Mouse (Mus musculus) forebrain, embryonic 13.5 days (tissue): ENCODE results near the gene Gm21973. TPM values are rescaled to one million over a fixed set of nuclear protein-coding genes. Genes with fewer than 3 reads are reported as not detected.
A peak's percentile ranks its signal among the peaks of the same experiment; 100 is the strongest.

Experiments used
- ATAC-seq: fragments of 200-750 bp; cut with Nextera tagmentation; 2 replicates; pipeline ENCODE4 v1.8.0; 2017
- H3K27ac ChIP-seq: fragments of 300-500 bp; sonication (generic); 2 replicates; pipeline ENCODE4 v1.5.1; 2015; ENCODE audit warnings: inconsistent platforms, mild to moderate bottlenecking, moderate library complexity
- H3K27me3 ChIP-seq: fragments of 300-500 bp; sonication (generic); 2 replicates; pipeline ENCODE4 v1.6.1; 2015; ENCODE audit warnings: mild to moderate bottlenecking, inconsistent platforms
- H3K36me3 ChIP-seq: fragments of 300-500 bp; sonication (generic); 2 replicates; pipeline ENCODE4 v1.6.1; 2015; ENCODE audit warnings: mild to moderate bottlenecking, inconsistent platforms; ENCODE audit not compliant: poor library complexity, severe bottlenecking
- H3K4me1 ChIP-seq: fragments of 300-500 bp; sonication (generic); 2 replicates; pipeline ENCODE4 v1.6.1; 2015; ENCODE audit warnings: inconsistent platforms
- H3K4me2 ChIP-seq: fragments of 300-500 bp; sonication (generic); 2 replicates; pipeline ENCODE4 v1.6.1; 2015; ENCODE audit warnings: inconsistent platforms, mild to moderate bottlenecking, moderate library complexity
- H3K4me3 ChIP-seq: fragments of 300-500 bp; sonication (generic); 2 replicates; pipeline ENCODE4 v1.5.1; 2015; ENCODE audit warnings: mild to moderate bottlenecking, inconsistent platforms
- H3K9ac ChIP-seq: fragments of 300-500 bp; sonication (generic); 2 replicates; pipeline ENCODE4 v1.6.1; 2015; ENCODE audit warnings: mild to moderate bottlenecking, inconsistent platforms
- H3K9me3 ChIP-seq: fragments of 300-500 bp; sonication (generic); replicated peaks from 2 replicates; pipeline ENCODE4 v1.6.1; 2016; ENCODE audit warnings: inconsistent platforms
- WGBS: fragments of 180-500 bp; shearing (Covaris S2); methylation state at CpG from one replicate; pipeline ENCODE4 v1.1.7; 2015; 5-methylcytosine and 5-hydroxymethylcytosine counted together
- polyA plus RNA-seq: library from polyadenylated mRNA; unstranded; fragments of >200 nt; fragmentation: Nextera tagmentation; extraction: Ambion mirVana; gene quantifications from 2 replicates; pipeline ENCODE4 v1.2.1, GENCODE M21; 2015

Gene Gm21973
- polyA plus RNA-seq, 1 experiment from 2014 or later = not detected

- H3K4me2 ChIP-seq = no peak overlapping the region
- no peak overlapping the region for H3K4me3 ChIP-seq
- no peak for ATAC-seq
- no peak overlapping the region for H3K9ac ChIP-seq
- H3K27ac ChIP-seq = no peak overlapping the region
- no peaks in the 10 kb centered on the region for H3K9me3 ChIP-seq
- no peaks in the 10 kb centered on the region for H3K4me1 ChIP-seq
- WGBS = 100% methylated on average over 1 of the region's 1 CpGs
- H3K27me3 ChIP-seq = no peaks in the 10 kb centered on the region
- no peaks in the 10 kb centered on the region for H3K36me3 ChIP-seq
Measured at GRCm38 (mm10) chr15:10332566-10332965, 7.4 kb downstream of the Gm21973 start.

GRCm38 (mm10) chr15:10338606-10339005 lies 13.4 kb downstream of the Gm21973 start:
- 88% methylated on average over 3 of the region's 3 CpGs for whole genome bisulfite sequencing
- no peak for ATAC-seq
- no peak overlapping the region for H3K27ac ChIP-seq
- no peaks in the 10 kb centered on the region for H3K27me3 ChIP-seq
- H3K4me2 ChIP-seq = no peak overlapping the region
- H3K36me3 ChIP-seq = no peaks in the 10 kb centered on the region
- H3K4me1 ChIP-seq = no peaks in the 10 kb centered on the region
- H3K9ac ChIP-seq = no peak overlapping the region
- no peaks in the 10 kb centered on the region for H3K9me3 ChIP-seq
- H3K4me3 ChIP-seq = no peak overlapping the region

GRCm38 (mm10) chr15:10347044-10347443 lies 21.9 kb downstream of the Gm21973 start:
- no peak for ATAC-seq
- no peak overlapping the region for H3K27ac ChIP-seq

GRCm38 (mm10) chr15:10358039-10358948 lies 33.1 kb downstream of the Gm21973 start, which contains the start of gene Agxt2:
TSS of gene Agxt2 (plus strand) at chr15:10358532.
- Histone ChIP-seq H3K9ac (no peak within 1 kb of the TSS), H3K36me3 (no peaks in the 10 kb centered on the region), H3K9me3 (no peaks in the 10 kb centered on the region), H3K4me3 (no peak within 1 kb of the TSS), H3K27ac (no peak within 1 kb of the TSS), H3K27me3 (no peaks in the 10 kb centered on the region), H3K4me2 (no peak within 1 kb of the TSS), H3K4me1 (no peaks in the 10 kb centered on the region)
- ATAC-seq = no peak
- 82% methylated on average over 9 of the region's 9 CpGs for WGBS

More at GRCm38 (mm10) chr15:10347044-10347443, 21.9 kb downstream of the Gm21973 start:
- Histone ChIP-seq H3K27me3 (no peaks in the 10 kb centered on the region), H3K9me3 (no peaks in the 10 kb centered on the region), H3K4me3 (no peak overlapping the region), H3K4me2 (no peak overlapping the region), H3K36me3 (no peaks in the 10 kb centered on the region), H3K4me1 (no peaks in the 10 kb centered on the region), H3K9ac (no peak overlapping the region)
- 95% methylated on average over 6 of the region's 6 CpGs for WGBS

GRCm38 (mm10) chr15:10366331-10366730 lies 41.2 kb downstream of the Gm21973 start:
- Histone ChIP-seq H3K9ac (no peak overlapping the region), H3K9me3 (no peaks in the 10 kb centered on the region), H3K4me3 (no peak overlapping the region), H3K4me2 (no peak overlapping the region), H3K27me3 (no peaks in the 10 kb centered on the region), H3K36me3 (no peaks in the 10 kb centered on the region), H3K27ac (no peak overlapping the region), H3K4me1 (no peaks in the 10 kb centered on the region)
- no peak for ATAC-seq
- WGBS = 95% methylated on average over 2 of the region's 2 CpGs

GRCm38 (mm10) chr15:10375404-10375803 lies 50.2 kb downstream of the Gm21973 start:
- no peaks in the 10 kb centered on the region for H3K9me3 ChIP-seq
- no peak overlapping the region for H3K4me2 ChIP-seq
- no peak overlapping the region for H3K27ac ChIP-seq
- no peak for ATAC-seq
- H3K4me1 ChIP-seq = no peaks in the 10 kb centered on the region
- H3K27me3 ChIP-seq = no peaks in the 10 kb centered on the region
- no peak overlapping the region for H3K4me3 ChIP-seq
- 83% methylated on average over 3 of the region's 3 CpGs for WGBS
- H3K9ac ChIP-seq = no peak overlapping the region
- H3K36me3 ChIP-seq = no peaks in the 10 kb centered on the region

- H3K4me3 ChIP-seq = no peak overlapping the region
- no peaks in the 10 kb centered on the region for H3K36me3 ChIP-seq
- no peak overlapping the region for H3K27ac ChIP-seq
- H3K4me1 ChIP-seq = no peaks in the 10 kb centered on the region
- 94% methylated on average over 4 of the region's 4 CpGs for WGBS
- no peaks in the 10 kb centered on the region for H3K27me3 ChIP-seq
- H3K9me3 ChIP-seq = no peaks in the 10 kb centered on the region
- H3K9ac ChIP-seq = no peak overlapping the region
- ATAC-seq = no peak
- H3K4me2 ChIP-seq = no peak overlapping the region
Measured at GRCm38 (mm10) chr15:10378338-10378959, 53.3 kb downstream of the Gm21973 start.

GRCm38 (mm10) chr15:10379757-10380458 lies 54.7 kb downstream of the Gm21973 start:
- H3K27ac ChIP-seq = no peak overlapping the region
- WGBS = 94% methylated on average over 3 of the region's 3 CpGs
- no peak for ATAC-seq

GRCm38 (mm10) chr15:10387263-10387662 lies 62.1 kb downstream of the Gm21973 start:
- no peak overlapping the region for H3K9ac ChIP-seq
- H3K4me1 ChIP-seq = no peaks in the 10 kb centered on the region
- no peak for ATAC-seq
- no peak overlapping the region for H3K27ac ChIP-seq
- no peak overlapping the region for H3K4me2 ChIP-seq
- H3K36me3 ChIP-seq = no peaks in the 10 kb centered on the region
- 86% methylated on average over 2 of the region's 2 CpGs for WGBS
- H3K4me3 ChIP-seq = no peak overlapping the region
- H3K27me3 ChIP-seq = no peaks in the 10 kb centered on the region
- no peaks in the 10 kb centered on the region for H3K9me3 ChIP-seq

More at GRCm38 (mm10) chr15:10379757-10380458, 54.7 kb downstream of the Gm21973 start:
- H3K36me3 ChIP-seq = no peaks in the 10 kb centered on the region
- H3K4me1 ChIP-seq = no peaks in the 10 kb centered on the region
- H3K9ac ChIP-seq = no peak overlapping the region
- no peaks in the 10 kb centered on the region for H3K27me3 ChIP-seq
- H3K4me3 ChIP-seq = no peak overlapping the region
- H3K9me3 ChIP-seq = no peaks in the 10 kb centered on the region
- H3K4me2 ChIP-seq = no peak overlapping the region

GRCm38 (mm10) chr15:10399795-10400194 lies 74.6 kb downstream of the Gm21973 start:
- Histone ChIP-seq H3K4me1 (no peaks in the 10 kb centered on the region), H3K4me3 (no peak overlapping the region), H3K4me2 (no peak overlapping the region), H3K36me3 (no peaks in the 10 kb centered on the region), H3K9ac (no peak overlapping the region), H3K27me3 (no peaks in the 10 kb centered on the region), H3K9me3 (no peaks in the 10 kb centered on the region), H3K27ac (no peak overlapping the region)
- WGBS = 63% methylated on average over 2 of the region's 2 CpGs
- no peak for ATAC-seq

- ATAC-seq = peak; percentile 77
- H3K27me3 ChIP-seq = no peaks in the 10 kb centered on the region
- 47% methylated on average over 3 of the region's 3 CpGs for WGBS
Measured at GRCm38 (mm10) chr15:10400415-10400814, 75.2 kb downstream of the Gm21973 start.

GRCm38 (mm10) chr15:10409842-10410241 lies 84.7 kb downstream of the Gm21973 start:
- Histone ChIP-seq H3K9ac (no peak overlapping the region), H3K27me3 (no peaks in the 10 kb centered on the region), H3K36me3 (no peaks in the 10 kb centered on the region), H3K27ac (no peak overlapping the region), H3K9me3 (no peaks in the 10 kb centered on the region), H3K4me2 (no peak overlapping the region), H3K4me1 (no peaks in the 10 kb centered on the region), H3K4me3 (no peak overlapping the region)
- ATAC-seq = no peak
- 91% methylated on average over 3 of the region's 3 CpGs for WGBS

More at GRCm38 (mm10) chr15:10400415-10400814, 75.2 kb downstream of the Gm21973 start:
- Histone ChIP-seq H3K4me2 (no peak overlapping the region), H3K9me3 (no peaks in the 10 kb centered on the region), H3K27ac (no peak overlapping the region), H3K36me3 (no peaks in the 10 kb centered on the region), H3K4me3 (no peak overlapping the region), H3K4me1 (no peaks in the 10 kb centered on the region), H3K9ac (no peak overlapping the region)
